Mouse (Mus musculus): ENCODE data around the gene Ece2.
A peak's percentile ranks its signal among the peaks of the same experiment; 100 is the strongest.

DNA sequence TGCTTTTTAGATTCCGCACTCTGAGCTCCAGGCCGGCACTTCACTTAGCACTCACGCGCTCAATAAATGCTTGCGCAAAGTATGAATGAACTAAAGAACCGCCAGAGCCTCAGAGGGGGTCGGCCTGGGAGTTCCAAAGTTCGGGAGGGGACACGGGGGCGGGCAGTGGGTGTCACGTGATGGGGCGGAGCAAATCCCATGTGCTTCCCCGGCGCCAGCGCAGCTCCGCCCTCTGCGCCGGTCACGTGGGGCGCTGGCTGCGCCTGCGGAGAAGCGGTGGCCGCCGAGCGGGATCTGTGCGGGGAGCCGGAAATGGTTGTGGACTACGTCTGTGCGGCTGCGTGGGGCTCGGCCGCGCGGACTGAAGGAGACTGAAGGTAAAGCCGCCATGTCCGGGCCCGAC is 42.9 kb downstream of the Ece2 start:
- TF ChIP-seq POLR2A (IDR thresholded peaks at IDR 0.05; ENCODE audit: borderline replicate concordance, control insufficient read depth, low read depth, low read length), result peak; percentile 88
- no peak for TF ChIP-seq CTCF (IDR thresholded peaks at IDR 0.05; ENCODE audit: control insufficient read depth, insufficient read depth, low read length)
